Mouse (Mus musculus): ENCODE measurements around the gene Upf3b.

DNA sequence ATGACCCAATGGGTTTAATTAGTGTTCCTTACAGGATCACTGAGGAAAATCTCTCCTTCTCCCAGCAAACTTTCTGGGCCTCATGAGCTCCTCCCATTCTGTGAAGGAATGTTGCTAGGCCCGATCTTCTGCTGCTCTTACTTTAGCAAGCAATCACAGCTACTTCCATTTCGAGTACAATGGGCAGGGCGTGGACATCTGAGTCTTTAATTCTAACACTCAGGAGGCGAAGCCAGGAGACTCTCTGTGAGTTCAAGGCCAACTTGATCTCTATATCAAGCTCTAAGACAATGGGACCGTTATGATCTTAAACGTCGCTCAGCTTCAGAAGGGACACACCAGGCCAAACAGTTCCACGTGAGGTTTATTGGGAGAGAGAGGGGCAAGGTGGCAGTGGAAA lies 33.5 kb downstream of the Upf3b start:
- TF ChIP-seq CTCF (IDR thresholded peaks at IDR 0.05; ENCODE audit: borderline replicate concordance, extremely low read depth, insufficient read depth, insufficient read length) (no peak), POLR2A (IDR thresholded peaks at IDR 0.05; ENCODE audit: borderline replicate concordance, extremely low read depth, insufficient read depth, insufficient read length, poor library complexity, severe bottlenecking) (no peak)
